Mouse (Mus musculus) midbrain, postnatal 0 days (tissue): ENCODE data around the gene Cd59a. TPM values are rescaled to one million over a fixed set of nuclear protein-coding genes. Genes with fewer than 3 reads are reported as not detected.
"Not testable (repeated sequence)": the region's sequence is repeated elsewhere in the genome, so short reads cannot be mapped to it uniquely, and the experiment has no call there.

Experiments
- ATAC-seq: fragments of 200-750 bp; cut with Nextera tagmentation; 2 replicates; pipeline ENCODE4 v1.8.0; 2017; ENCODE audit warnings: moderate number of reproducible peaks, mild to moderate bottlenecking, moderate TSS enrichment, moderate library complexity; ENCODE audit not compliant: low FRiP score
- DNase-seq: peaks from one replicate; pipeline ENCODE4 v3.0.0-alpha.2; 2015; ENCODE audit warnings: low spot score
- H3K27ac ChIP-seq: fragments of 300-500 bp; sonication (generic); 2 replicates; pipeline ENCODE4 v1.5.1; 2014; ENCODE audit warnings: low read depth, mild to moderate bottlenecking, low read length, mixed read lengths
- H3K27me3 ChIP-seq: fragments of 300-500 bp; sonication (generic); 2 replicates; pipeline ENCODE4 v1.6.1; 2014; ENCODE audit warnings: low read length, control low read depth, mixed read lengths; ENCODE audit not compliant: insufficient read depth
- H3K36me3 ChIP-seq: fragments of 300-500 bp; sonication (generic); 2 replicates; pipeline ENCODE4 v1.6.1; 2014; ENCODE audit warnings: low read length, control low read depth, mixed read lengths; ENCODE audit not compliant: insufficient read depth
- H3K4me1 ChIP-seq: fragments of 300-500 bp; sonication (generic); 2 replicates; pipeline ENCODE4 v1.6.1; 2014; ENCODE audit warnings: mild to moderate bottlenecking, control low read depth, antibody characterized with exemption, low read length, mixed read lengths; ENCODE audit not compliant: insufficient read depth
- H3K4me2 ChIP-seq: fragments of 300-500 bp; sonication (generic); 2 replicates; pipeline ENCODE4 v1.6.1; 2014; ENCODE audit warnings: low read depth, mild to moderate bottlenecking, low read length, mixed read lengths; ENCODE audit not compliant: poor library complexity, severe bottlenecking
- H3K4me3 ChIP-seq: fragments of 300-500 bp; sonication (generic); 2 replicates; pipeline ENCODE4 v1.5.1; 2014; ENCODE audit warnings: low read depth, mild to moderate bottlenecking, low read length, moderate library complexity
- H3K9ac ChIP-seq: fragments of 300-500 bp; sonication (generic); replicated peaks from 2 replicates; pipeline ENCODE4 v1.6.1; 2014; ENCODE audit warnings: mild to moderate bottlenecking, low read length, moderate library complexity, mixed read lengths; ENCODE audit not compliant: poor library complexity, severe bottlenecking
- H3K9me3 ChIP-seq: fragments of 300-500 bp; sonication (generic); 2 replicates; pipeline ENCODE4 v1.6.1; 2016; ENCODE audit warnings: low read length, control low read depth
- CTCF ChIP-seq: IDR thresholded peaks from 2 replicates; pipeline ENCODE4 v1.5.1; 2016; ENCODE audit warnings: antibody characterized with exemption, mild to moderate bottlenecking
- WGBS: fragments of 180-500 bp; shearing (Covaris S2); extraction: QIAGEN DNeasy Blood & Tissue Kit; methylation state at CpG from one replicate; pipeline ENCODE4 v1.1.7; 2014; 5-methylcytosine and 5-hydroxymethylcytosine counted together
- polyA plus RNA-seq: library from polyadenylated mRNA; unstranded; fragments of >200 nt; fragmentation: Nextera tagmentation; extraction: Ambion mirVana; gene quantifications from 2 replicates; pipeline ENCODE4 v1.2.1, GENCODE M21; 2015
- total RNA-seq: library from RNA; depleted of rRNA; stranded (reverse); fragments of >200 nt; gene quantifications from 2 replicates; pipeline ENCODE4 v1.2.3, GENCODE M21; 2014

The Cd59a gene
- total and polyA plus RNA-seq, 2 experiments from 2014 or later = 3.2 to 14.6 TPM

DNA sequence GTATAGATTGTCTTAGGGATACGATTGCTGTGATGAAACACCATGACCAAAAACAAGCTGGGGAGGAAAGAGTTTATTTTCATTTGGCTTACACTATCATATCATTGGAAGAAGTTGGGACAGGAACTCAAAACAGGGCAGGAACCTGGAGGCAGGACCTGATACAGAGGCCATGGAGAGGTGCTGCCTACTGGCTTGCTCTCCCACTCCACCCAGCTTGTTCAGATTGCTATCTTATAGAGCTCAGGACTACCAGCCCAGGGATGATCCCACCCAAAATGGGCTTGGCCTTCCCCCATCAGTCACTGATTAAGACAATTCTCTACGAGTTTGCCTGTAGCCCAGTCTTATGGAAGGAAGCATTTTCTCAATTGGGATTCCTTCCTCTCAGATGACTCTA, 31.4 kb upstream of the Cd59a start:
- Histone ChIP-seq H3K27me3 (no peaks in the 10 kb centered on the region), H3K36me3 (peaks cover 15% of the 10 kb centered on the region), H3K4me3 (no peak overlapping the region), H3K27ac (no peak overlapping the region), H3K4me2 (no peak overlapping the region), H3K9me3 (no peaks in the 10 kb centered on the region), H3K4me1 (no peaks in the 10 kb centered on the region), H3K9ac (no peak overlapping the region)
- DNase-seq = no peak
- 85% methylated on average over 2 of the region's 2 CpGs for WGBS
- TF ChIP-seq CTCF = no peak
- ATAC-seq = no peak

DNA sequence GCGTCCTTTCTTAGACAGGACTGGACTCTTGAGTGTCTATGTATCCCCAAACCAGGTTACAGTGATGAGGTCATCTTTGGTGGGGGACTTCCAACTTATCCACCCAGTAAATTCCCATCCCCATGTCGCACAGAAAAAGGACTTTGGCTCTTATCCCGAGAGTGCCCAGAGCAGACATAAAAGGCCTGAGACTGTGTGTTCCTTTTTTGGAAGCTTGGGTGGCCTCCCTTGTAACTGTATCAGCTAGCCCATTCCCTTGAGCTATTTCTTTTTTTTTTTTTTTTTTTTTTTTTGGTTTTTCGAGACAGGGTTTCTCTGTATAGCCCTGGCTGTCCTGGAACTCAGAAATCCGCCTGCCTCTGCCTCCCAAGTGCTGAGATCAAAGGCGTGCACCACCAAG, 30.1 kb upstream of the Cd59a start, which contains the start of gene Gm10912:
Gene Gm10912 (plus strand): TSS at position 301 of the 400 bp plus-strand sequence.
- not testable (repeated sequence) for H3K27ac ChIP-seq, H3K4me2 ChIP-seq, DNase-seq, H3K4me1 ChIP-seq, H3K9me3 ChIP-seq, H3K36me3 ChIP-seq, H3K27me3 ChIP-seq, H3K9ac ChIP-seq, H3K4me3 ChIP-seq, ATAC-seq
- 95% methylated on average over 5 of the region's 6 CpGs for WGBS

DNA sequence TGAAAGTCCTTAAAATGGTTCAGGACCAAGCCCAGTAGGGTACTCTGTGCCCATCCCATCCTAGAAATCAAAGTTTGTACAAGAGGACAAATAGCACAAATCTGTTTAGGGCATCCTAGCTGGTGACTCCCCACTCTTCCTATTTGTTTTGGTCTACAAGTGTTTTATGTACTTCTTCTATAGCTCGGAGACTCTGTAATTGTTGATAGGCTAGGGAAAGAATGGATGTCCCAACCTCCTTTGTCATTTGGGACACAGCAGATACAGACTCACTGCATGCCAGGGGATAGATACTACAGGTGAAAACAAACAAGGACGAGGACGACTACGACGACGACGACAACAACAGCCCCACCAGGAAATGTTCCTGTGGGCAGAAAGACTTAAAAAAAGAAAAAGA, 27.2 kb upstream of the Cd59a start, which contains the start of gene Gm10799:
Gene Gm10799 (minus strand): TSS at position 101 of the 400 bp plus-strand sequence.
- H3K4me2 ChIP-seq, ATAC-seq, H3K27ac ChIP-seq, H3K4me1 ChIP-seq, H3K9me3 ChIP-seq, H3K9ac ChIP-seq, H3K4me3 ChIP-seq, H3K27me3 ChIP-seq, DNase-seq, H3K36me3 ChIP-seq: not testable (repeated sequence)
- 92% methylated on average over 7 of the region's 7 CpGs for WGBS

DNA sequence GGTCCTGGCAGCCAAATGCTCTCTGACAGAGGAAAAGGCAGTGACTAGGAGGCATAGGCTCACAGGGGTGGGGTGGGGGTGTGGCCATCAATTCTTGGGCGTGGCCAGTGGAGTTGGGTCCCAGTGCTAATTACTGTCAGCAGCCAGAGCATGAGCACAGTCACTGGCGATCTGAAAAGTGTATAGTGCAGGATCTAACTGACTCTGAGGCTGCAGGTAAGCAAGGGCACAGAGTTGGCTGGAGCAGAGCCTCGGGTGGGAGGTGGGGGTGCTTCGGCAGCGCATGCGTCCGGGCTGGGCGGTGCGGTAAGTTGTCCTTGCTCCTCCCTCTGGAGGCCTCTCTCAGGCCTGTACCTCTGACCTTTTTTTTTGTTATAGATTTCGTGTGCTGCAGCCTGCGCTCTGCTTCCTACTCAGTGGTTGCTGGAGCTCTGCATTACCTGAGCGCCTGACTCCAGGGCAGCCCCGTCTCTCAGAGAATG, 25.9 kb upstream of the Cd59a start, which contains the start of gene Cd59b:
Gene Cd59b (plus strand): TSS at position 146 of the 482 bp plus-strand sequence.
- 3% methylated on average over 13 of the region's 13 CpGs for WGBS
- H3K9ac ChIP-seq = no peak within 1 kb of the TSS
- H3K36me3 ChIP-seq = no peaks in the 10 kb centered on the region
- H3K4me3 ChIP-seq = peak within 1 kb of the TSS; percentile 24; the same call in 1 of the 2 replicates
- TF ChIP-seq CTCF = no peak
- H3K9me3 ChIP-seq = no peaks in the 10 kb centered on the region
- H3K27ac ChIP-seq = no peak within 1 kb of the TSS
- H3K4me2 ChIP-seq = peak within 1 kb of the TSS; percentile 49
- DNase-seq = peak; percentile 49
- H3K4me1 ChIP-seq = no peaks in the 10 kb centered on the region
- peak; percentile 66 for ATAC-seq
- H3K27me3 ChIP-seq = no peaks in the 10 kb centered on the region

DNA sequence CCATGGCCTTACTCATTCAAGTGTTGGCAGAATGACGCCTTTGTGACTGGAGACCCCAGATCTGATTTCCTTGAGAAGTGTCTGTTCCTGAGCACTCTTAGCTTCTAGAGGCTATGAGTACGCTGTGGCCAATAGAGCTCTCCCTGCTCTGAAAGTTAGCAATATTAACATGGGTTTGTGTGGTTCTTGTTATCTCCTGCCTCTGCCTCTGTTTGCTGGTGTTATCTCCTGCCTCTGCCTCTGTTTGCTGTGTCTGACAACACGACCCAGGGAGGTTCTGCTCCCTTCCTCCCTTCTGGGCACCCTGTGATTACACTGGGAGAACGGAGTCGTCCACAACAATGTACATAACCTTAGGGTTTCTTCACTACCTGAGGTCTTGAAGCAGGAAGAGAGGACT, 17.3 kb upstream of the Cd59a start:
- H3K4me3 ChIP-seq, H3K36me3 ChIP-seq, H3K4me2 ChIP-seq, H3K9me3 ChIP-seq, H3K27ac ChIP-seq, ATAC-seq, DNase-seq, H3K9ac ChIP-seq, H3K27me3 ChIP-seq, H3K4me1 ChIP-seq: not testable (repeated sequence)
- 78% methylated on average over 5 of the region's 5 CpGs for WGBS

DNA sequence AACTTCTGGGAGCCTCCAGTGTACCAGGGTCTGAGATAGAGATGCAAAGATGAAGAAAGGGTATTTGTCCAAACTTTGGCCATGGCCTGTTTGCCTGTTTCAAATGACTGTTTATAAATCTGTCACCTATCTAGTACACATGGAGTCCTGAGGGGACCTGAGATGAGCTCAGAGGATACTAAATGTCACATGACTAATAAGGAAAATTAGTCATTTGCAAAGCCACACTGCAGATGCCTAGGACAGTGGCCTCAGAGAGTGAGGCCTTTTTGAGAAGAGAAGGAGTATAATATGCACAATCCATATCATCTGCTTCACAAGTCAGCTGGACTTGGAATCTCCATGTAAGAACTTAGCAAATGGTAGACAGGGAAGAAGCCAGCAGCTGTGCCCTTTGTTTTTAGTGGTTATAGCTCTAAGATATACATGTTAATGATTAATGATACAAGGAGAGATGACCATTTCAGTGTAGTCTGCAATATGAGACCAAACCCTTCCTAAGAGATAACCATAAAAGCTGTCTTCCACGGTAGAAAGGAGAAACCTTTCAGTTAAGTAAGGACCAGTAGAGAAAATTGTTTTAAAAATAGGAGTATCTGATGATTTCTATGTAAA, 14.1 kb upstream of the Cd59a start:
- no CpG with 5 or more reads among the region's 1 CpGs for WGBS
- H3K4me2 ChIP-seq, H3K4me1 ChIP-seq, H3K36me3 ChIP-seq, H3K27me3 ChIP-seq, H3K9ac ChIP-seq, ATAC-seq, H3K9me3 ChIP-seq, DNase-seq, H3K27ac ChIP-seq, H3K4me3 ChIP-seq: not testable (repeated sequence)
